9 mouse cellular contexts compared by ENCODE assay signal in genomic region chr14:72149463-72149862, GRCm38 (mm10).
DNase-seq lines count a peak whose midpoint lies in the region; ATAC-seq lines count a peak whose summit lies in the region.
"Had no signal": no experiment of that assay in that cellular context is flagged by ENCODE, and none has a peak within 500 bp of the region (broad histone marks: within the 10 kb centered on the region; RNA-seq: fewer than 3 reads in every experiment).

No protein-coding gene starts in this region.

- H3K4me3 ChIP-seq in forebrain, embryonic 11.5 days (ENCODE audit: low read depth, low read length), result no peak overlapping the region

- WGBS in forebrain, embryonic 11.5 days, result 19% methylated on average over 4 of the region's 4 CpGs

- H3K4me1 ChIP-seq in forebrain, embryonic 11.5 days (replicated peaks; ENCODE audit: control insufficient read depth, insufficient read depth, low read length), result peaks cover 2% of the 10 kb centered on the region; the same call in 1 of the 2 replicates

- DNase-seq in right cerebral cortex, postnatal 4 days, result peak; percentile 28
- no peak for DNase-seq in right cerebral cortex, postnatal 25 days
- DNase-seq in forebrain, embryonic 11.5 days (ENCODE audit: low spot score), result peak; percentile 67
- DNase-seq in kidney, postnatal 4 days, result peak; percentile 49 to 71
- DNase-seq in yolk sac, embryonic 10.5 days (ENCODE audit: low spot score), result peak; percentile 33
- DNase-seq in layer of hippocampus, postnatal 14 days (ENCODE audit: low spot score in 2 of 2), result no peak
- no peak for DNase-seq in c-Kit-positive CD71-positive TER-119-positive erythroid progenitor cells, embryonic 14.5 days (ENCODE audit: low spot score)
- DNase-seq in spleen, postnatal 4 days (ENCODE audit: low spot score in 2 of 2), result no peak
- DNase-seq: liver, postnatal 0 days had no signal

- H3K9me3 ChIP-seq in forebrain, embryonic 11.5 days (ENCODE audit: control insufficient read depth, low read length), result no peaks in the 10 kb centered on the region

- H3K4me2 ChIP-seq in forebrain, embryonic 11.5 days (ENCODE audit: low read depth, low read length, severe bottlenecking), result no peak overlapping the region

- H3K27me3 ChIP-seq in forebrain, embryonic 11.5 days (ENCODE audit: control insufficient read depth, insufficient read depth, low read length), result no peaks in the 10 kb centered on the region

- H3K36me3 ChIP-seq in forebrain, embryonic 11.5 days (ENCODE audit: control insufficient read depth, insufficient read depth, low read length), result no peaks in the 10 kb centered on the region

- H3K27ac ChIP-seq in forebrain, embryonic 11.5 days (ENCODE audit: low read depth, low read length), result no peak overlapping the region

- no peak overlapping the region for H3K9ac ChIP-seq in forebrain, embryonic 11.5 days (ENCODE audit: low read length)
- H3K9ac ChIP-seq: liver, postnatal 0 days had no signal

- ATAC-seq in forebrain, embryonic 11.5 days (replicated peaks; ENCODE audit: low FRiP score), result peak; percentile 31; the same call in 1 of the 2 replicates
- ATAC-seq: liver, postnatal 0 days had no signal

Comparison
In these comparisons a context has a peak if more than half of its experiments do, and no peak if none do; other contexts are left out.
1. DNase-seq: peak in right cerebral cortex, postnatal 4 days (single experiment), forebrain, embryonic 11.5 days (single experiment), kidney, postnatal 4 days (2 of 2) and yolk sac, embryonic 10.5 days (single experiment); none in right cerebral cortex, postnatal 25 days (single experiment), layer of hippocampus, postnatal 14 days (0 of 2), c-Kit-positive CD71-positive TER-119-positive erythroid progenitor cells, embryonic 14.5 days (single experiment) and spleen, postnatal 4 days (0 of 2).